Mouse (Mus musculus) thymus, adult 18-20 months (tissue): ENCODE data around the gene Tekt4.

Experiments
- DNase-seq, 2 experiments: peaks; one replicate each; pipeline ENCODE4 v3.0.0; 2022; ENCODE audit warnings: mixed read lengths in 2 of 2

The Tekt4 gene

DNA sequence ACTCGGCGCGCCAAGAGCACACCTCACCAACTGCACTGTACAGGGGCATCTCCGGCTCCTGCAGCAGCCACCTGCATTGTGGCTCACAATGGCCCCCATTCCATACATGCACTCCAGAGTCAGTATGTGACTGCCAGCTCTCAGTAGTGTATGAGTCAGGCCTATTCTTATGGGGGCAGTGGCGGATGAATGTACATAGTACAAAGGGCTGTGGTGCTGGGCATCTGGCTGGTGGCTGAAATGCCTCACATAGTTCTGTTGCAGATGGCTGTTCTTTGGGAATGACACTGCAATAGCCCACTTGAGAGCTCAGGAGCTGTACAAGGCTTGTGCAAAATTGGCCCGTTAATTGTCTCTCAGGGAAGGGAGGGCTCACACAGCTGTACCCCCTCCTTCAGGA lies 27.7 kb downstream of the Tekt4 start:
- no peak for DNase-seq

DNA sequence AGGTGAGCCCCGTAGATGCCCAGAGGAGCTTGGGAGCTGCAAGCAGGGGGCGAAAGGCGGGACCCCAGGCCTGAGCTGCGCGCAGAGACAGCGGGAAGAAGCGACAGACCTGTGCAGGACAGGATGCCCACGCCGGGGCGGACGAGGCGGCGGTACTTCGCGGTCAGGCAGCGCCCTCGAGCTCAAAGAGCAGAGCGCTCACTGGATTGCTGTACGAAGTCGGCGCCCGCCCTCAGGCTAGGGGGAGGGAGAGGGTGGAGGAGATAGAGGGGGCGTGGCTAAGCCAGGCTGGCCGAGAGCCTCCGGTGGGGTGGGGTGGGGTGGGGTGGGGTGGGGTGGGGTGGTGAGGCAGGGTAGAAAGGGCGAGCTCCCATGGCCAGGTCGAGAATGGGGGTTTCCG lies 42.6 kb downstream of the Tekt4 start, which contains the start of gene Sstr5:
Gene Sstr5, minus strand, starts transcription at position 276 of the 400 bp plus-strand sequence.
- DNase-seq = no peak

DNA sequence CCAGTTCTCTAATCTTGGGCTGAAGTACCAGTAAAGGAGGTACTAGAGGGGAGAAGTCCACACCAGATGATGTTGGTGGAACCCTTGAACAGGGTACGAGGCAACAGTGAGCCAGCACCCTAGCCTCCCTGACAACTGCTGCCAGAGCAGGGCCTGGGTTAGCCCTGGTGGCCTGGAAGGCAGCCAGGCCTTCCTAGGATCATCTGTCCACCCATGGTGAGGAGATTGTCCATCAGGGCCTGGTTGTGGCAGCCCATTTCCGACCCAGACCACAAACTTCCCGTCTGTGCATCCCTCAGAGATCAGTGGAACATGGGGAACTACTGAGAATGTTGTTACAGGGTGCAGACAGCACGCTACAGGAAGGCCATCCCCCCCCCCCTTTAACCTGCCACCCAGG lies 48.2 kb downstream of the Tekt4 start:
- no peak for DNase-seq

DNA sequence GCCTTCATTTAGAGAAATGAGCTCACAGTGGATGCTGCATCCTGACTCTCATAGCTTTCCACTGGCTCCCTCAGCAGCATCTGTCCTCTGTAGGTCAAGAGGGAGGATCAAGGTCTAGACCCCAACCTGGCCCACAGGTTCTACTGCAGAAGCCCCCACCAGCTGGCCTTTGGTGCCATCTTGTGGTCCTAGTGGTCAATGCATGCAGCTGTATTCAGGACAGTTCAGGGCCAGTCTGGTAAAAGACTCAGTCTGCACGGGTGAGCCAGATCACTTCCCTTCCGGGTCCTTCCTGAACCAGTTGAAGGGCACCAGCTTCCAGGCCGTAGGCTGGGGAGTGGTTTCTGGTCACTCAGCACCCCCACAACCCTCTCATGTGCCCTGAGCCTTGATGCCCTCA lies 53.4 kb downstream of the Tekt4 start:
- DNase-seq = no peak

DNA sequence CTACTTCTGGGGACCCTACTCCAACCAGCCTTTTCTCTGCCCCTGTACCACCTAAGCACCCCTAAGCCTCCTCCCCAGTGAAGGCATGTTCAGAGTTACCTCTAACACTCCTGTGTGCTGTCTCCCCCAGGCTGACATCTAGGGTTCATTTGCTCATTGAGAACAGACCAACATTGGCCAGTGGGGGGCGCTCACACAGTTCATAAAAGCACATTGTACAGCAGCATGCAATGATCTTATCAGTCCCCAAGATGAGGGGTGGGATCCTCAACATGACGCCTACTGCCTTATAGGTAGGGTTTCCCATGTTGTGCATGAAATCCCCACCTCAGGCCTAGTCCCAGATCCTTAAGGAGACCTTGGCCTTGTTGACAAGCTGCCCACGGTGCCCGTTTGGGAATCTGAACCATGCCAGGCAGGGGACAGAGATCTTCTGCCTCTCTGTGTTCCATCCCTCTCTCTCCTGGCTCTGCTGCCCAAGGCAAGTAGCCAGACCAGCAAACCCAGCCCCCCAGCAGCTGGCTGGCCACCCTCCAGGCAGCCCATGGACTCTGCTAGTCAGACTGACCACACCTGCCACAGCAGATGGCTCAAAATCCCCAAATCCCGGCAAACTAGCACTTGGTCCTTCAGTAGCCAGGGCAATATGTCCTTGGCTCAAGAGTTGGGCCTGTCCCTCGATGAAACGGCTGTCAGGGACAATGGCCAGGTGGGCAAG lies 54.6 kb downstream of the Tekt4 start:
- no peak for DNase-seq

DNA sequence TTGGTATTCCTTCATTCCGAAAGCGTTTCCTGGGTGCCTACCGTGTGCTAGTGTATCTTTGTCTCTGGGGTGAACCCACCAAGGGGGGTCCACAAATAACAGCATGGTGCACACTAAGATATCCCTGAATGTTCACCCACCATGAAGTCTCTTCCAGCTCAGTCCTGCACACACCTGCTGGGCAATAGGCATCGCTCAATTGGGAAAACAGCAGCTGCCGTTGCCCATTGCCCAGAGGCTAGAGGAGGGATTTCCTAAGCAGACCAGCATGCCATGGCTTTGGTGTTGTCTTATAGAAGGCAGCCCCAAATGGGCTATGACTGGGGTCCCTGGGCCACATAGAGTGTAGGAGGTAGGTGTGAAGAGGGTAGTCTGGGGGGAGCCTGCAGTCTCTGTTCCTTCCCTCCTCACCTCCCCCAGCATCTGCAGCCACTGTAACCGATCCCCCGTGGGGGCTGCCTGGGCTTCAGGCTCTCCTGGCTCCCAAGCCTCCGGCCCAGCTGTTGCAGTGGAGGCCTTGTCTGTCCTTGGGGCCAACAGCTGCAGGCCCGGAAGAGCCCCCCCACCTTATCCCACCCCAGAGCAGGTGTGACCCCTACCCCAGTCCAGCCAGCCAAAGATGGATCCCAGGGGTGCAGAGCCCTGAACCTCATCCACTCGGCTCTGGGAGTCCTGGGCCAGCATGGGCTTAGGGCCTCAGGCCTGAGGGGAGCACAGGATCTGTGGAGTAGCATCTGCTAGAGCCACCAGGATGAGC lies 55.8 kb downstream of the Tekt4 start:
- DNase-seq = no peak

DNA sequence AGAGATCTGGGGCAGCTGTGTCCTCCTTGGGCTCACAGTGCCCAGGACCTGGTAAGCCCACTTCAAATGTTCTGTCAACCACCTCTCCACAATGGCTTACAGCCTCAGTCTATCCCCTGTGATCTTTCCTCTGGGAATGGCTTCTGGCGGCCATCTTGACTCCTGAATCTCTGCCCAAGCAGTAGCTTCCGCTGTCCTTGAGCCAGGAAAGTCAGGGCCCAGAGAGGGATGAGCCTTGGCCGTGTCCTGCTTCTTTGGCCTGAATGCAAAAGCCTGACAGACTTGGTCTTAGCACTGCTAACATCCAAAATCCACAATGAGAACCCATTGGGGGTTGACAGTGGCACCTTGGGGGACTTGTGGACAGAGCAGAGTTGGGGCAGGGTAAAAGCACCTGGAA lies 57.5 kb downstream of the Tekt4 start:
- no peak for DNase-seq

DNA sequence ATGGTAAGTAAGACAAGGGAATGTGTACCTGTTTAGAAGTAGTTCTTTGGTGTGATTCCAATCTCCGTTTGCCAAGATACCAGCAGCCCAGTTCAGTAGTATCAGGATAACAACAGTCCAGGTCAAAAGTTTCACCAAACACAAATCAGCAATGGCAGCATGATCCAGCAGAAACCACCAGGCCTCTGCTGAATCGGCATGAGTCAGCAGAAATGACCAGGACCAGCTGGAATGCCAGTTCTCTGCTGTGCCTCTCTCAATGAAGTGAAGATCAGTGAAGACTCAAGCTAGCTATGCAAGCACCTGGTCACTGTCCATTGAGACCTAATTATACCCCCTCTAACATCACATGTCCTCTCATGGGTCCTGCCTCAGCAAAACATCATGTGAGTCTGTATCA lies 59.6 kb downstream of the Tekt4 start:
- no peak for DNase-seq

DNA sequence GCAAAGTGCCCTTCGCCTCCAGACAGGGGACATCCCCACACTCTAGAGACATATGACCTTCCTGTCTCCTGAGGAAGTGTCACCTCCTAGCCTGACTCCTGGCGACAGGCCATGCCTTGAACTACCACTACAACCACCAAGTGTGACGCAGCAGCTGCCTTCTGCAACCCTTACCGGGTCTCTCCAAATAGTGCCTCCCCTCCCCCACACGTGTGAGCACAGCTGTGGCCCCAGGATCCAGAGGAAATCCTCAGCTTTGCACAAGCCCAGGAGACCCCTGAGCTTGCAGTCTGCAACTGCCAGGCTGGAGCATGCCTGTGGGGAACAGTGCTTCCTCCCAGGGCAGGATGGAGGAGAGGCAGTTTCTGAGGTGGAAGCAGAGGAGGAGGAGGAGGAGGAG lies 61.9 kb downstream of the Tekt4 start:
- no peak for DNase-seq

DNA sequence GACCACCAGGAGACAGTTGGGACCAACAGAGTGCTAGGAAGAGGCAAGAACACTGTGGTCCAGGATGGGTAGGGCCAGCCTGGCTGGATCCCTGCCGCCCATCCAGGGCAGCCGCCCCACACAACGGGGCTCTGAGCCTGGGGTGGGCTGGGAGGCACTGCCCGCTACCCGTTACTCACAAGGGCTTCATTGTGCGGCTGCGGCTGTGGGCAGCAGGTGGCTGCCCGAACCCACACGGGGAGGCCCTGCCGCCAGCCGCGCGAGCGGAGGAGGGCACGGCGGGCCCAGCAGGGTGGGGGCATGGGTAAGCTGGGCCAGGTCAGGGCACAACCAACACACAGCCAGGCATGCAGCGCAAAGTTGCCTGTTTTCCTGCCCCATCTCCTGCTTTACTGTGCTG lies 63.7 kb downstream of the Tekt4 start:
- DNase-seq = no peak

DNA sequence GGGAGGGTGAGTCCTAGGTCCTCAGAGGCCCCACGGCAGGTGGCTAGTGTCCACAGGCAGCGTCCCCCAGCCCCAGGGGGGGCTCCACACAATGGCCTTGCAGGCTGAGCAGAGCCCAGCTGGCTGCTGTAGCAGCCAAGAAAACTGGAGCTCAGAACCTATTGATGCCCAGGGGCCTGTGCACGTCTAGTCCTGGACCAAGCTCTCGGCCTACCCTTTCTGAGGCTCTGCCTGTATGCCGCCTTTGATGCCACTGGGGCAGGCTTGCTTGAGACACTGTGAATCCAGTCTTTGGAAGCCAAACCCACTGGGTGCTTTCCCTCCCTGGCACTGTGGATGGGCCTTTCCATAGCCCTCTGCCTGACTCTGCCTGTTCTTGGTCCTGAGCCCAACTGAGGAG lies 65.1 kb downstream of the Tekt4 start:
- no peak for DNase-seq

DNA sequence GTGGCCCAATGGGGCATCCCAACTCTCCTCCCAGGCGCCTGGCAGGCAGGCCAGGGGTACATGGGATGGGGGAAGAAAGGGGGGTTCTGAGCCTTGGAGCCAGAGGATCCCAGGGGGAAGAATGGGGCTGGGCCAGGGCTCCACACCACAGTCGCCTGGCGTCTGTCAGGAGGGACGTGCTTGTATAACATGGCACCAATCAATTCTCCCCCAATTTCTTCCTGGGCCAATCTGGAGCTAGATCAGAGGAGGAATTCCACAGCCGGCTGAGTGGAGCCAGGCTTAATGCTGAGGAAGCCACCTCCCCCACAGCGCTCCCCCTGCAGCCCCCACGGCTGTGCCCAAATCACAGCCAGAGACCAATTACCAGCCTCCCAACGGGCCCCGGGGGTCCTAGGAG lies 66.1 kb downstream of the Tekt4 start:
- DNase-seq = no peak

DNA sequence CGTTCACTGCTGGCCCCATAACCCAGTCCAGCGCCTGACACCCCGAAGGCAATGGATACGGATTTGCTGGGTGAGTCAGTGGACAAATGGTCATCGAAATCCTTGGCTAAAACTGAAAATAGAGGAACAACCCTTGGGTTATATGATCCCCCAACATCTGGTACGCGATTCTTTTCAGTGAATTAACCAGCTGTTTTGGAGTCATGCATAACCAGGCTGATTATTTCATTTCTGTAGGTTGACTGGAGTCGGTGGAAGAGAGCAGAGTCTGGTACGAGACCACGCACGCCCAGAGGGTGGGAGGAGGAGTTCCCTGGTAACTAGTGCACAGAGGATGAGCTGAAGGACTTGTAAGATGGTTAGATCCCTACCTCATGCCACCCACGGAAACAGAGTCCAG lies 67.7 kb downstream of the Tekt4 start:
- no peak for DNase-seq
